Mouse (Mus musculus) adrenal gland, adult 18-20 months (tissue): ENCODE data around the gene Srp68. TPM values are rescaled to one million over a fixed set of nuclear protein-coding genes. Genes with fewer than 3 reads are reported as not detected.

Source experiments
- DNase-seq, 2 experiments: peaks; one replicate each; pipeline ENCODE4 v3.0.0; 2021 to 2022; ENCODE audit warnings: low spot score in 2 of 2
- total RNA-seq, 2 experiments: library from RNA; stranded (reverse); gene quantifications; 1 replicate in 1 of 2; 2 replicates in 1 of 2; pipeline ENCODE4 v1.2.3; 2021

Srp68 gene
- total RNA-seq, 2 experiments from 2014 or later, result 72.8 to 75.2 TPM

- no peak for DNase-seq
These were observed 23.1 kb downstream of the Srp68 start for GRCm38 (mm10) chr11:116250898-116251297.

GRCm38 (mm10) chr11:116247502-116248222, 26.4 kb downstream of the Srp68 start:
- DNase-seq, result no peak

DNA sequence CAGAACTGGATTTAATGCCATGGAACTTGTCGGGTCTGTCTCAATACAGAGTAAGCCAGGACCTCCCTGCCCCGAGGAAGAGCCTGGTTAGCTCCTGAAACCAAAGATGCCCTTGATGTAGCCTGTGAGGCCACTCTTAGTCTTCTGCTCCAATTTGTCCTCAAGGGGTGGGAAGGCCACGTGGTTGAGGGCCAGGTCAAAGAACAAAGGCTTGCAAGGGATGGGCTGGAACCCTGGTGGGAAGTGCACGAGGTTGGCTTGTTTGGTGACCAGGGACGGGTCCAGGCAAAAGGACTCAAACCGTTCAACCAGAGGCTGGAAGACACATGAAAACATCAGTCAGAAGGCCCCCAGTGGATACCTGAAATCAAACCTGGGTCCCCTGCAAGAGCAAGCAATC, 28.4 kb downstream of the Srp68 start:
- DNase-seq, result no peak

GRCm38 (mm10) chr11:116244580-116244979, 29.4 kb downstream of the Srp68 start:
- no peak for DNase-seq

DNA sequence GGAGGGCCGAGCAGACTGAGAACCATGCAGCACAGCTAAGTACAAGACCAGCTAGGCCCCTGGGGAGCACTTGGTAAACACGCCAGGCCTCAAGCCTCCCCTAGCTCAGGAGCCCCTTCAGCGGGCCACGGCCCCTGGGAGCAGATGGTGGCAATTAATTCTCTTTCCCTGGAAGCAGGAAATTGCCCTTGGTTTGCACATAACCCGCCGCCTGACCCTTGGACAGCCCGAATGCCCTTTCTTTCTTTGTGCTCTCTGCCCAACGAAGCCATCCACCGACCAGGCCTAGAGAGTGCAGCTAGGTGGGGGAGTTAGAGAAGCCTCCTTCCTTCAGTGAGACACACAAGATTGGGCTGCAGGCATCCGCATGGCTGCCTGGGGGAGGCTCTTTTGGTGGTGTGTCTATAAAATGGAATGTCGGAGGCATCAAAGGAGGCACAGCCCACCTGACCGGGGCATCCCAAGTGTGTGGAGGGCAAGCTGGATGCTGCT, 32.2 kb downstream of the Srp68 start:
- no peak for DNase-seq

DNA sequence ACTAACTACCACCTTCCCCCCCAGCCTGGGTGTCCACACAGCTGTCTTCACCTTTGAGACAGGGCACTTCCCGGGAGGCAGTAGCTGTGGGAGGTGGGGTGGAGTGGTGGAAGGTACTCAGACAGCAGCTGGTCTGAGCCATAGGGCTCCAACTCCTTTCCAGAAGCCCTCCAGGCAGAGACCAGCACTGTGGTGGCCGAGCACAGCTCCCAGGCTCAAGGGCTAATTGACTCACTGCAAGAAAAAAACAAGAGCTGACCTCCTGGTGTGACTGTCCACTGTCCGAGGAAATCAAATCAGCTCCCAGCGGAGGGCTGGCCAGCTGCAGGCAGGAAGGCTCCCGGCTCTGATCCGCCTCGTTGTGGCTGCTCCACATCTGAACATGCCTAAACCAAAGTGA, 34.2 kb downstream of the Srp68 start:
- DNase-seq, result no peak

DNA sequence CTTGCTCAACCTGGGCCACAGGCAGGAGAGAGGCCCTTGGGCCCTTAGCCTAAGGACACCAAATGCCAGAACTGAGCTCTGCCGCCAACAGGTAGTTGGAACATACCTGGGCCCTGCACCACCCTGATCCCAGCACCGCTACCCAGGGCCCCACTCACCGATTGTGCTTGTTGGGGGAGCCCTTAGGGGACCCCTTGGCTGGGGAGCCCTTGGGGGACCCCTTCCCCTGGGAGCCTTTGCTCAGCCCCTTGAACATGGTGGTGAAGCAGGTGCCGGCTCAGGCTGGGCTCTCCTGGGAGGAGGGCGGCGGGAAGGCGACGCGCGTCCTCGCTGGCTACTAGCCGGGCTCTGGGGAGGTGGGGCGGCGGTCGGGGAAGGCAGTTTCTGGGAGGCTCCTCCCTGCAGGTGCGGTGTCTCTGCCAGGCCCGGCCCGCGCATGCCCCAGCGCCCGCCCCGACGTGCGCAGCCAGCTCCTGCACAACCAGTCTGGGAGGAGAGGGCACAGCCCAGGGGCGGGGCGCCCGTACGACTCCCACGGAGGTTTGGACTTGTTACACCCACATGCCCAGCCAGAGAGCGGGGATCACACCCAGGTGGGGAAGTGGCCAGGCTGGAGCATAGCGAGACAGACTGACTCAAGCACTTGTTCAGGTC, 36.1 kb downstream of the Srp68 start, which contains the start of gene Evpl:
Evpl (minus strand) TSS at position 336 of the 654 bp plus-strand sequence.
- DNase-seq, result no peak

- DNase-seq, result no peak
These were observed 39.1 kb downstream of the Srp68 start for GRCm38 (mm10) chr11:116234901-116235300.

DNA sequence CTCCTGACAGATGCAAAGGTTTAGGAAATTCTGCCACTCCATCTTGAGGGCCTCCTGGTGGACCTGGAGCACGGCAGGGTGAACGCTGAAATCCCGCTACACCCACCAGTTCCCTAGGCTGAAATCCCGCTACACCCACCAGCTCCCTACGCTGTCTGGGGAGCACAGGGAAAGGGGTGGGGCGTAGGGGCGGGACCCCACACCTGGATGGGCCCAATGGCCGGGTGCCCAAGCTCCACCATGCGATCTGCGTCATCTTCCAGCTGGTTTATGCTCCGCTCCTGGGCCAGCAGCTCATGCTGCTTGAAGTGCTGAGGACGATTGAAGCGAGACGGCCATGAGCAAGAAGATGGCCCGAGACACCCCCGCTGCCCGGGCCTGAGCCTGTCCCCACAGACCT, 41.6 kb downstream of the Srp68 start:
- no peak for DNase-seq

DNA sequence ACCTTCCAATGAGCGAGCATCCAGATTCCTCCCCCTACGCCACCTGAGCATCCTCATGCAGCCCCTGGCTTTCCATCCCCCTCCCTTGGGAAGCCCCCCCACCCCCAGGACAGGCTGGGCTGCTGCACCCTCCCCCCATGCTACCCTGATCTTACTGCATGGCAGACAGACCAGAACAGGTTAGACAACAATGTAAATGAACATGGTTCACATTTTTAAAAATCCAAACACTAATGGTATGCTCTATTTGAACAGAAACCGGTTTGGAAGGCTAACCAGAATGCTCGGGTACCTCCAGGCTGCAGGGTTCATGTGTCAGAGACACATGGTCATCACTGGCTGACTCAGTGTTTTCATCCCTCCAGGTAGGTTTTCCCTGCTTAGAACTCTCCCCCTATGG, 45.3 kb downstream of the Srp68 start:
- DNase-seq, result no peak

DNA sequence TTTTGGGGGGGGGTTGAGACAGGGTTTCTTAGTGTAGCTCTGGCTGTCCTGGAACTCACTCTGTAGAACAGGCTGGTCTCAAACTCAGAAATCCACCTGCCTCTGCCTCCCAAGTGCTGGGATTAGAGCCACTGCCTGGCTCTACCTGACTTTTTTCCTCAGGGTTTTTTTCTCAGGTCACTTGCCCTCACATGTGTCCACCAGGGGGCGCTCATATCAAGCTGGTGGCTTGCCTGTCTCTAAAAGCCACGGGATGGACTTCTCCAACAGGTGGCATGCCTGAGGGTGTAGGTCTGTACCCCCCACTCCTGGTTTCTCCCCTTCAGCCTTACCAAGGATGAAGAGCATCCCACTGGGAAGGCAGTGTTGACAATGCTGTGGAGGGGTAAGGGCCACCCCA, 47.6 kb downstream of the Srp68 start:
- peak; percentile 87 to 90 for DNase-seq

GRCm38 (mm10) chr11:116222740-116223059, 51.3 kb downstream of the Srp68 start:
- DNase-seq, result no peak

GRCm38 (mm10) chr11:116221931-116222739, 51.9 kb downstream of the Srp68 start:
- no peak for DNase-seq

- peak; percentile 70 to 73 for DNase-seq
These were observed 54.1 kb downstream of the Srp68 start for GRCm38 (mm10) chr11:116219885-116220284.

- peak; percentile 82 to 87 for DNase-seq
These were observed 55.1 kb downstream of the Srp68 start for GRCm38 (mm10) chr11:116218737-116219400.

DNA sequence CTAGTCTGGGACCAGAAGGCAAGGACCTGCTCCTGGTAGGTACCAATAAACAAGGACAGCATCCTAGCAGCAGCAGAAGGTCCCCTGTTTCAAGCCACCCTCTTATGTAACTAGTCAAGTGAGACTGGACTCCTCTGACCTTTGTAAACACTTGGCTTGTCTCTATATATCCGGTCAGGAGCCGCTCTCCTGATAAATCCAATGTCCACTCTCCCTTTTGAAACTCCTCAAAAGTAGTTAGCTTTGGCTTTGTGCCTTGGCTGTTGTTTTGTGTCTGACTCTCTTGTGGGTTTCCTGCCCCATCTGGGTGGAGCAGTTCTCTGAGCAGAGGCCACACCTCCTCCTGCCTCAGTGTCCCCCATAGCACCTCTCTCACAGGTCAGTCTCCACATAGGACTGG, 55.8 kb downstream of the Srp68 start:
- DNase-seq, result no peak

DNA sequence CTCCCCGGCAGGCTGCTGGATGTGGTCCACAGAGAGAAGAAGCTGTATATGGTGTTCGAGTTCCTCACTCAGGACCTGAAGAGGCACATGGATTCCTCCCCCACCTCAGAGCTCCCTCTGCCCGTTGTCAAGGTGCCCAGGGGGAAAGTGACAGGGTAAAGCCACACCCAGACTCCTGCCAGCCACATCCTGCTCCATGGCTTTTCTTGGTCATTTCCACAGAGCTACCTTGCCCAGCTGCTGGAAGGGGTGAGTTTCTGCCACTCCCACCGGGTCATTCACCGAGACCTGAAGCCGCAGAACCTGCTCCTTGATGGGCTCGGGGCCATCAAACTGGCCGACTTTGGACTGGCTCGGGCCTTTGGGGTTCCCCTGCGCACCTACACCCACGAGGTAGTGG, 57.5 kb downstream of the Srp68 start:
- DNase-seq, result no peak

- DNase-seq, result no peak
These were observed 58.0 kb downstream of the Srp68 start for GRCm38 (mm10) chr11:116215991-116216390.

DNA sequence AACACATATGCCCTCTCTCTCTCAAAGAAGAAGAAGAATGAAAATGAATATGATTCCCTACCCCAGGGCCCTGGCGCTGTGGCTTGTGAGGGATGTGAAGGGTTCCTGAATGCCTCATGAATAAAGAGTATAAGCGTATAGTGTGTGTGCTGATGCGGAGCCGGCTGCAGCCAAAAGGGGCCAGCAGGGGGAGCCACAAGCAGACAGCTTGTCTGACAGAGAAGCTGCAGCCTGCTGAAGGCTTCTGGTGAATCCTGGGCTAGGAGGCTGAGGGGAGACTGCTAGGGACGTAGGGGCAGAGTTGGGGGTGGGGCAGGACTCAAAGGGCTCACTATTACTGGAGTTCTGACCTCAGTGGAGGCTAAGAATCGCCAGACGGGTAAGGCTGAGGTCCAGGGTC, 58.8 kb downstream of the Srp68 start:
- DNase-seq, result no peak

- DNase-seq, result no peak
These were observed 60.0 kb downstream of the Srp68 start for GRCm38 (mm10) chr11:116213877-116214510.

DNA sequence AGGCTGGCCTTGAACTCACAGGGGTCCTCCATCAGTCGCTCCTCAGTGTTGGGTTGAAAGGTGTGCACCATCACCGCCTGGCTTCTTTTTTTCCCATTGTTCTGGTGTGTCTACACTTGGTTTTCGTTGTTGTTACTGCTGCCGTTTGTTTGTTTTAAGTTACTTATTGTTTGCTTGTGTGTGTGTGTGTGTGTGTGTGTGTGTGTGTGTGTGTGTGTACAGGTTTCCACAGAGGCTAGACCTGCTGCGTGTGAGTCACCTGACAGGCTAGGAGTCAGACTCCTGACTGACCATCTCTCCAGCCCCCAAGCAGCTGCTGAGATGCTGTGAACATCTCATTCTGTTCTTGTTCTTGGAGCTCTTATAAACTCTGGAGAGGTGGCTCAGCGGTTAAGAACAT, 61.2 kb downstream of the Srp68 start:
- no peak for DNase-seq
